Mouse (Mus musculus) heart, embryonic 10.5 days (tissue): Measurements from ENCODE around the gene Pik3cb. TPM values are rescaled to one million over a fixed set of nuclear protein-coding genes. Genes with fewer than 3 reads are reported as not detected.
A peak's percentile ranks its signal among the peaks of the same experiment; 100 is the strongest.

Experiments
- DNase-seq: peaks from one replicate; pipeline ENCODE4 v3.0.0-alpha.2; 2017; ENCODE audit warnings: low spot score
- H3K27ac ChIP-seq: fragments of 300-500 bp; sonication (generic); 2 replicates; pipeline ENCODE4 v1.5.1; 2016; ENCODE audit warnings: mild to moderate bottlenecking
- H3K27me3 ChIP-seq: fragments of 300-500 bp; sonication (generic); 2 replicates; pipeline ENCODE4 v1.6.1; 2016; ENCODE audit warnings: mild to moderate bottlenecking; ENCODE audit not compliant: poor library complexity, insufficient read depth, severe bottlenecking
- H3K36me3 ChIP-seq: fragments of 300-500 bp; sonication (generic); 2 replicates; pipeline ENCODE4 v1.6.1; 2016; ENCODE audit warnings: mild to moderate bottlenecking, moderate library complexity
- H3K4me1 ChIP-seq: fragments of 300-500 bp; sonication (generic); 2 replicates; pipeline ENCODE4 v1.6.1; 2016; ENCODE audit warnings: mild to moderate bottlenecking
- H3K4me3 ChIP-seq: fragments of 300-500 bp; sonication (generic); 2 replicates; pipeline ENCODE4 v1.5.1; 2016; ENCODE audit warnings: mild to moderate bottlenecking, moderate library complexity
- H3K9me3 ChIP-seq: fragments of 300-500 bp; sonication (generic); 2 replicates; pipeline ENCODE4 v1.6.1; 2016; ENCODE audit warnings: mild to moderate bottlenecking, moderate library complexity
- WGBS: fragments of 180-500 bp; shearing (Covaris S2); methylation state at CpG from one replicate; pipeline ENCODE4 v1.1.7; 2016; 5-methylcytosine and 5-hydroxymethylcytosine counted together
- polyA plus RNA-seq: library from polyadenylated mRNA; unstranded; fragments of >200 nt; fragmentation: Nextera tagmentation; extraction: Ambion mirVana; gene quantifications from 2 replicates; pipeline ENCODE4 v1.2.1, GENCODE M21; 2016

The Pik3cb gene
- polyA plus RNA-seq, 1 experiment from 2014 or later, result 2.4 TPM

- Histone ChIP-seq H3K9me3 (no peaks in the 10 kb centered on the region), H3K27ac (no peak overlapping the region), H3K4me3 (no peak overlapping the region), H3K36me3 (no peaks in the 10 kb centered on the region), H3K27me3 (no peaks in the 10 kb centered on the region), H3K4me1 (no peaks in the 10 kb centered on the region)
- DNase-seq, result no peak
- WGBS, result 49% methylated on average over 3 of the region's 3 CpGs
Observed at GRCm38 (mm10) chr9:99016301-99016700, 124.1 kb downstream of the Pik3cb start.

GRCm38 (mm10) chr9:99009898-99010199 is 130.6 kb downstream of the Pik3cb start:
- H3K36me3 ChIP-seq, result no peaks in the 10 kb centered on the region; the same call in 1 of the 2 replicates
- WGBS, result 83% methylated on average over 3 of the region's 3 CpGs
- no peak overlapping the region for H3K4me3 ChIP-seq
- no peak overlapping the region for H3K27ac ChIP-seq
- H3K27me3 ChIP-seq, result no peaks in the 10 kb centered on the region
- no peak for DNase-seq
- no peaks in the 10 kb centered on the region for H3K4me1 ChIP-seq
- H3K9me3 ChIP-seq, result no peaks in the 10 kb centered on the region

GRCm38 (mm10) chr9:99009069-99009897 is 131.1 kb downstream of the Pik3cb start:
- 77% methylated on average over 12 of the region's 12 CpGs for WGBS
- H3K36me3 ChIP-seq, result no peaks in the 10 kb centered on the region; the same call in 1 of the 2 replicates
- no peaks in the 10 kb centered on the region for H3K4me1 ChIP-seq
- no peaks in the 10 kb centered on the region for H3K9me3 ChIP-seq
- no peak overlapping the region for H3K27ac ChIP-seq
- DNase-seq, result no peak
- no peak overlapping the region for H3K4me3 ChIP-seq
- H3K27me3 ChIP-seq, result no peaks in the 10 kb centered on the region

GRCm38 (mm10) chr9:99001326-99001725 is 139.1 kb downstream of the Pik3cb start:
- H3K9me3 ChIP-seq, result no peaks in the 10 kb centered on the region
- H3K4me1 ChIP-seq, result no peaks in the 10 kb centered on the region
- WGBS, result 96% methylated on average over 6 of the region's 6 CpGs
- H3K36me3 ChIP-seq, result peaks cover 34% of the 10 kb centered on the region
- H3K4me3 ChIP-seq, result no peak overlapping the region
- no peak for DNase-seq
- no peak overlapping the region for H3K27ac ChIP-seq
- H3K27me3 ChIP-seq, result no peaks in the 10 kb centered on the region

- Histone ChIP-seq H3K4me1 (no peaks in the 10 kb centered on the region), H3K27ac (no peak overlapping the region), H3K27me3 (no peaks in the 10 kb centered on the region), H3K36me3 (peaks cover 40% of the 10 kb centered on the region), H3K4me3 (no peak overlapping the region), H3K9me3 (no peaks in the 10 kb centered on the region)
- no peak for DNase-seq
- 77% methylated on average over 9 of the region's 9 CpGs for WGBS
Observed at GRCm38 (mm10) chr9:98999881-99000339, 140.5 kb downstream of the Pik3cb start.

- Histone ChIP-seq H3K9me3 (no peaks in the 10 kb centered on the region), H3K4me3 (no peak overlapping the region), H3K27me3 (no peaks in the 10 kb centered on the region), H3K36me3 (peaks cover 26% of the 10 kb centered on the region), H3K4me1 (no peaks in the 10 kb centered on the region), H3K27ac (no peak overlapping the region)
- DNase-seq, result no peak
- WGBS, result 88% methylated on average over 4 of the region's 4 CpGs
Observed at GRCm38 (mm10) chr9:98994103-98994502, 146.3 kb downstream of the Pik3cb start.

- H3K4me1 ChIP-seq, result peaks cover 8% of the 10 kb centered on the region; the same call in 1 of the 2 replicates
- 49% methylated on average over 9 of the region's 9 CpGs for WGBS
Observed at GRCm38 (mm10) chr9:98987131-98987530, 153.3 kb downstream of the Pik3cb start.

More at GRCm38 (mm10) chr9:98987131-98987530, 153.3 kb downstream of the Pik3cb start:
- H3K4me3 ChIP-seq, result peak overlapping the region; percentile 77
- 0 out of 2 replicates have a peak overlapping the region, but pooled peaks have one; percentile 85 for H3K27ac ChIP-seq
- peaks cover 11% of the 10 kb centered on the region; the same call in 1 of the 2 replicates for H3K27me3 ChIP-seq
- H3K9me3 ChIP-seq, result no peaks in the 10 kb centered on the region
- no peak for DNase-seq
- H3K36me3 ChIP-seq, result no peaks in the 10 kb centered on the region

Other genes starting within 250 kb of the Pik3cb start
- gene 7420426K07Rik, start 237.5 kb downstream of the Pik3cb start, polyA plus RNA-seq, result not detected in 2 replicates
- 0.10 TPM in 1 of 2 replicates, not detected in the other for gene Foxl2, start 185.3 kb downstream of the Pik3cb start, polyA plus RNA-seq
- gene Faim, start 154.2 kb downstream of the Pik3cb start, polyA plus RNA-seq, result 39.0 and 47.5 TPM in 2 replicates
- gene Gm1123, start 104.9 kb downstream of the Pik3cb start, polyA plus RNA-seq, result 0.09 TPM in 1 of 2 replicates, not detected in the other
- gene Faiml, start 96.6 kb upstream of the Pik3cb start, polyA plus RNA-seq, result not detected in 2 replicates
- 25.9 and 27.3 TPM in 2 replicates for gene Cep70, start 102.7 kb upstream of the Pik3cb start, polyA plus RNA-seq
- gene Esyt3, start 217.9 kb upstream of the Pik3cb start, polyA plus RNA-seq, result 0.11 and 0.23 TPM in 2 replicates